8 mouse cellular contexts compared by ENCODE assay signal in genomic region chr4:62944326-62944879, GRCm38 (mm10). TPM values are rescaled to one million over a fixed set of nuclear protein-coding genes. Genes with fewer than 3 reads are reported as not detected.
DNase-seq lines count a peak whose midpoint lies in the region; ATAC-seq and TF ChIP-seq lines count a peak whose summit lies in the region.

No protein-coding gene starts in this region.

- 68% methylated on average over 4 of the region's 4 CpGs for WGBS in midbrain, embryonic 11.5 days
- WGBS in midbrain, embryonic 13.5 days = 74% methylated on average over 4 of the region's 4 CpGs
- WGBS in olfactory bulb, adult 2 months = 75% methylated on average over 4 of the region's 4 CpGs
- WGBS in midbrain, embryonic 15.5 days = 75% methylated on average over 4 of the region's 4 CpGs

- DNase-seq in cerebellum, postnatal 10 days = peak; percentile 59 to 64
- DNase-seq in cerebellum, postnatal 36 days = no peak
- DNase-seq in midbrain, embryonic 11.5 days (ENCODE audit: low spot score, missing footprints) = no peak
- peak; percentile 22 to 55 for DNase-seq in kidney, adult 8-10 months
- DNase-seq in layer of hippocampus, adult 11-12 months (ENCODE audit: low spot score) = no peak

- H3K36me3 ChIP-seq in midbrain, embryonic 11.5 days (ENCODE audit: control insufficient read depth, insufficient read depth, low read length) = no peaks in the 10 kb centered on the region
- no peaks in the 10 kb centered on the region for H3K36me3 ChIP-seq in midbrain, embryonic 13.5 days
- no peaks in the 10 kb centered on the region for H3K36me3 ChIP-seq in midbrain, embryonic 15.5 days (replicated peaks)

- H3K27me3 ChIP-seq in midbrain, embryonic 11.5 days (ENCODE audit: control insufficient read depth, insufficient read depth, low read length) = no peaks in the 10 kb centered on the region
- H3K27me3 ChIP-seq in midbrain, embryonic 13.5 days = no peaks in the 10 kb centered on the region
- H3K27me3 ChIP-seq in midbrain, embryonic 15.5 days (replicated peaks) = no peaks in the 10 kb centered on the region

- H3K4me1 ChIP-seq in midbrain, embryonic 11.5 days (ENCODE audit: control insufficient read depth, insufficient read depth, low read length) = no peaks in the 10 kb centered on the region
- no peaks in the 10 kb centered on the region for H3K4me1 ChIP-seq in midbrain, embryonic 13.5 days (replicated peaks)
- no peaks in the 10 kb centered on the region for H3K4me1 ChIP-seq in olfactory bulb, adult 2 months (ENCODE audit: control insufficient read depth, insufficient read depth, low read length)
- H3K4me1 ChIP-seq in midbrain, embryonic 15.5 days = 0 out of 2 replicates have a peak, but pooled peaks cover 4% of the 10 kb centered on the region

- H3K9ac ChIP-seq in midbrain, embryonic 11.5 days (ENCODE audit: low read length) = no peak overlapping the region
- H3K9ac ChIP-seq in midbrain, embryonic 13.5 days (replicated peaks) = no peak overlapping the region
- H3K9ac ChIP-seq in midbrain, embryonic 15.5 days = no peak overlapping the region

- peak; percentile 25; the same call in 1 of the 2 replicates for TF ChIP-seq CTCF in olfactory bulb, adult 2 months (IDR thresholded peaks at IDR 0.05; ENCODE audit: insufficient read depth, low read depth, low read length)

- TF ChIP-seq POLR2A in olfactory bulb, adult 2 months (IDR thresholded peaks at IDR 0.05; ENCODE audit: insufficient read depth, low read depth, low read length) = no peak

- ATAC-seq in midbrain, embryonic 11.5 days (ENCODE audit: low FRiP score) = peak; percentile 33; the same call in 1 of the 2 replicates
- ATAC-seq in midbrain, embryonic 13.5 days = no peak
- no peak for ATAC-seq in midbrain, embryonic 15.5 days (replicated peaks)

- H3K27ac ChIP-seq in midbrain, embryonic 11.5 days (ENCODE audit: low read depth, low read length) = no peak overlapping the region
- no peak overlapping the region for H3K27ac ChIP-seq in midbrain, embryonic 13.5 days
- H3K27ac ChIP-seq in olfactory bulb, adult 2 months (ENCODE audit: insufficient read depth, low read depth, low read length) = no peak overlapping the region
- no peak overlapping the region for H3K27ac ChIP-seq in midbrain, embryonic 15.5 days

- H3K4me2 ChIP-seq in midbrain, embryonic 11.5 days = no peak overlapping the region
- no peak overlapping the region for H3K4me2 ChIP-seq in midbrain, embryonic 13.5 days (replicated peaks)
- H3K4me2 ChIP-seq in midbrain, embryonic 15.5 days = no peak overlapping the region

- H3K9me3 ChIP-seq in midbrain, embryonic 11.5 days (ENCODE audit: control insufficient read depth, low read length) = no peaks in the 10 kb centered on the region
- no peaks in the 10 kb centered on the region for H3K9me3 ChIP-seq in midbrain, embryonic 13.5 days
- no peaks in the 10 kb centered on the region for H3K9me3 ChIP-seq in midbrain, embryonic 15.5 days

- no peak overlapping the region for H3K4me3 ChIP-seq in midbrain, embryonic 11.5 days (ENCODE audit: low read depth, low read length)
- H3K4me3 ChIP-seq in midbrain, embryonic 13.5 days (replicated peaks) = no peak overlapping the region
- H3K4me3 ChIP-seq in olfactory bulb, adult 2 months (ENCODE audit: insufficient read depth, low read depth, low read length) = no peak overlapping the region
- H3K4me3 ChIP-seq in midbrain, embryonic 15.5 days = no peak overlapping the region

RNA-seq across cellular contexts. Expression of gene Zfp618, which starts 21.0 kb away (rescaled TPM):
- polyA plus RNA-seq in midbrain, embryonic 11.5 days (2014; fragmentation: Nextera tagmentation; extraction: Ambion mirVana) = 23.6 and 27.7 TPM in 2 replicates
- 44.6 and 44.9 TPM in 2 replicates for polyA plus RNA-seq in midbrain, embryonic 13.5 days (2015; fragmentation: Nextera tagmentation; extraction: Ambion mirVana)
- polyA plus RNA-seq in olfactory bulb, adult 2 months (2012; ENCODE audit: insufficient read depth, insufficient read length, low replicate concordance, missing spikeins) = not detected in 2 replicates
- polyA plus RNA-seq in midbrain, embryonic 15.5 days (2015; fragmentation: Nextera tagmentation; extraction: Ambion mirVana) = 37.6 and 38.6 TPM in 2 replicates

Comparison
In these comparisons a context has a peak if more than half of its experiments do, and no peak if none do; other contexts are left out.
1. DNase-seq: peak in cerebellum, postnatal 10 days (2 of 2) and kidney, adult 8-10 months (2 of 2); none in cerebellum, postnatal 36 days (0 of 2), midbrain, embryonic 11.5 days (single experiment) and layer of hippocampus, adult 11-12 months (single experiment).
2. RNA of gene Zfp618, which starts 21.0 kb away (polyA plus RNA-seq): 44.6 to 44.9 TPM in midbrain, embryonic 13.5 days, 37.6 to 38.6 TPM in midbrain, embryonic 15.5 days and 23.6 to 27.7 TPM in midbrain, embryonic 11.5 days; not detected in olfactory bulb, adult 2 months; every median in the first group is over 10 times any median in the second.